Mouse (Mus musculus): ENCODE measurements at regions not wholly inside any gene's neighbourhood (a gene's known extent, or its start where the extent isn't known, plus 50 kb on each side); places are given as distances from the start of the nearest gene placed in this dataset.

- no peak for TF ChIP-seq CTCF (IDR thresholded peaks at IDR 0.05 in 2 of 3, conservative IDR thresholded peaks at IDR 0.05 in 1 of 3; ENCODE audit: control insufficient read depth in 1 of 3, insufficient read depth in 1 of 3, low read depth in 2 of 3, low read length in 3 of 3, poor library complexity in 1 of 3, severe bottlenecking in 1 of 3)
- no peak for TF ChIP-seq POLR2A (IDR thresholded peaks at IDR 0.05; ENCODE audit: control insufficient read depth in 1 of 2, insufficient read depth in 1 of 2, low read depth in 1 of 2, low read length in 2 of 2, poor library complexity in 1 of 2)
- no peak for TF ChIP-seq MAX (IDR thresholded peaks at IDR 0.05; ENCODE audit: low read length)
Measured at GRCm38 (mm10) chr4:82166826-82167225, 538.7 kb downstream of the Nfib start.

Data from MEL (cell line).